Mouse (Mus musculus): ENCODE results near the gene Crtap. TPM values are rescaled to one million over a fixed set of nuclear protein-coding genes. Genes with fewer than 3 reads are reported as not detected.

Gene Crtap
- total and polyA plus RNA-seq, 3 experiments, result 102 to 405 (median 103) TPM

DNA sequence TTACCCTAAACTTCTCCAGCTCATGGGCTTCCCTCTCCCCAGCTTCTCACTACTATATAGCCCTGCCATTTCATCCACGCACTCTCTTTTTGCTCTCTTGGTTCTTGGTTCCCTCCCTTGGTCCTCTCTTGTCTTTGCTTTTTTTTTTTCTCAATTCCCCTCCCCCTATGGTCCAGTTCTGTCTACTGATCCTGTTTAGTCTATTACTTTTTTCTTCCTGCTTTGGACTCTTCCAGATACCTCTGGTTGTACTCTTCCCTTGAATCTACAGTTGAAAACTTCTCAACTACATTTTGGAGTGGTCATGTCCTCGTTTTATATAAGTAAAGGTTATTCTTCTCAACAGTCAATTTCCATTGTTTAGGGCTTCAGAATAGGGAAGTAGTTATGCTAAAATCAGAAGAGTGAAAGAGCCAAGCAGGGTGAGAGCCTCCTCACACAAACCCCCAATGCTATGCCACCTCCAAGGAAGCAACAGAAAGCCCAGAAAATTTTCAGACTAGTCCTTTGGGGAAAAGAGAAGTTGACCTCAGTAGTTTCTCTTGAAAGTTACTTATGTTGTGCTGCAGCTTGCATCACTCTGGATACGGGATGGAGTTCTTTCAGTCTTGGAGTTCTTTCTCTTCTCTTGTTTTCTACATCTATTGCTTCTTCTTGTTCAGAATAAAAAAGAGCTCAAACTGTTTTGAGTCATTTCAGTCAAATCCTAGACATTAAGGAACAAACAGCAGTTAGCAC is 64.3 kb downstream of the Crtap start:
- no peak for DNase-seq

Other genes starting within 250 kb of the Crtap start
- gene Bcl2a1c, start 60.5 kb downstream of the Crtap start, total RNA-seq (2021), result not detected
- gene Bcl2a1c, start 60.5 kb downstream of the Crtap start, polyA plus RNA-seq (2012; rRNA removed), result not detected in 2 replicates
- 10 to 100 TPM; 30.9 to 34.1 TPM for gene Glb1, start 10.4 kb upstream of the Crtap start, total RNA-seq (2021)
- 30.8 and 42.0 TPM in 2 replicates for gene Glb1, start 10.4 kb upstream of the Crtap start, polyA plus RNA-seq (2012; rRNA removed)
- gene Tmppe, start 10.4 kb upstream of the Crtap start, total RNA-seq (2021), result 1 to 10 TPM; 5.3 to 7.7 TPM
- 6.2 and 7.1 TPM in 2 replicates for gene Tmppe, start 10.4 kb upstream of the Crtap start, polyA plus RNA-seq (2012; rRNA removed)
- gene Ccr4, start 114.2 kb upstream of the Crtap start, total RNA-seq (2021), result not detected
- gene Ccr4, start 114.2 kb upstream of the Crtap start, polyA plus RNA-seq (2012; rRNA removed), result not detected in 2 replicates
- under 1 TPM in 1 of 2 experiments, not detected in 1; 0.40 TPM for gene C130032M10Rik, start 125.0 kb upstream of the Crtap start, total RNA-seq (2021)
- 0.75 TPM in 1 of 2 replicates, not detected in the other for gene C130032M10Rik, start 125.0 kb upstream of the Crtap start, polyA plus RNA-seq (2012; rRNA removed)
- gene Trim71, start 173.7 kb upstream of the Crtap start, total RNA-seq (2021), result not detected
- gene Trim71, start 173.7 kb upstream of the Crtap start, polyA plus RNA-seq (2012; rRNA removed), result 0.01 TPM in 1 of 2 replicates, not detected in the other
- gene Cnot10, start 249.5 kb upstream of the Crtap start, total RNA-seq (2021), result 10 to 100 TPM; 31.9 to 36.2 TPM
- gene Cnot10, start 249.5 kb upstream of the Crtap start, polyA plus RNA-seq (2012; rRNA removed), result 13.8 and 16.8 TPM in 2 replicates